Mouse (Mus musculus) adrenal gland, adult (tissue): ENCODE data around the gene S100g.

Experiments used
- DNase-seq, 2 experiments: peaks; one replicate each; pipeline ENCODE4 v3.0.0; 2022 to 2023; ENCODE audit warnings: low spot score in 1 of 2; ENCODE audit not compliant: inconsistent age in 2 of 2

S100g gene

GRCm38 (mm10) chrX:162964383-162964782 is at the start of gene S100g:
Gene S100g, minus strand, starts transcription at chrX:162964599.
- DNase-seq, result no peak

- DNase-seq, result peak; percentile 10 to 38
Observed at GRCm38 (mm10) chrX:162992121-162992520, 27.7 kb upstream of the S100g start.

GRCm38 (mm10) chrX:162991396-162991795 is 27.0 kb upstream of the S100g start:
- peak in 1 of 2 experiments; percentile 4 for DNase-seq

- DNase-seq, result no peak
Observed at GRCm38 (mm10) chrX:162986876-162987495, 22.6 kb upstream of the S100g start.

- no peak for DNase-seq
Observed at GRCm38 (mm10) chrX:162976194-162976593, 11.8 kb upstream of the S100g start.

- DNase-seq, result no peak
Observed at GRCm38 (mm10) chrX:162967456-162967855, 3.1 kb upstream of the S100g start.

- DNase-seq, result no peak
Observed at GRCm38 (mm10) chrX:162963840-162964239, 559 bp downstream of the S100g start.

GRCm38 (mm10) chrX:162957921-162958320 is 6.5 kb downstream of the S100g start:
- no peak for DNase-seq

- peak; percentile 4 to 59 for DNase-seq
Observed at GRCm38 (mm10) chrX:162949811-162950439, 14.5 kb downstream of the S100g start.

- no peak for DNase-seq
Observed at GRCm38 (mm10) chrX:162942027-162942426, 22.4 kb downstream of the S100g start.

GRCm38 (mm10) chrX:162931467-162931866 is 32.9 kb downstream of the S100g start:
- DNase-seq, result no peak

- no peak for DNase-seq
Observed at GRCm38 (mm10) chrX:162921487-162922125, 42.8 kb downstream of the S100g start.

GRCm38 (mm10) chrX:162915697-162916096 is 48.7 kb downstream of the S100g start:
- peak; percentile 34 to 80 for DNase-seq

- DNase-seq, result no peak
Observed at GRCm38 (mm10) chrX:162913651-162914050, 50.7 kb downstream of the S100g start.
